Mouse (Mus musculus): ENCODE results near the gene Lrrc32. TPM values are rescaled to one million over a fixed set of nuclear protein-coding genes. Genes with fewer than 3 reads are reported as not detected.

Lrrc32 gene
- polyA plus RNA-seq, 1 experiment from 2014 or later = 7.2 TPM

DNA sequence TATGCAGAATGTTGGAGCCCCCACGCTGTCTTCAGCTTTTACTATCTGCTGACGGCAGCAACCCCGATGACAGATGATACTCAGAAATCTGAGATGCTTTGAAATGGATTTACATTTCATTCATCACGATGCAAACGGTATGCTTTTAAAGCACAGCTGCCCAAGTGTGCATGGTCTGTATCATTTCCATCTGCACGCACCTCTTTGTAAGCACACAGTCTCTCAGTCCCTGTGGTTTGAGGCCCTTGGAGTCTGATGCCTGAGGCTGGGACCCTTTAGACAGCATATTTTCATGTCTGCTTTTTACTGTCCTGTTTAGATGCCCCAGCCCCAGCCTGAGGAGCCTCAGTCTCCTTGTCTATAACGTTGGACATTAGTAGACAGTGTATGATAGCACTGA is 28.8 kb upstream of the Lrrc32 start:
- no peak overlapping the region for H3K4me2 ChIP-seq
- H3K27me3 ChIP-seq (ENCODE audit: insufficient read depth, low read length) = no peaks in the 10 kb centered on the region
- no peaks in the 10 kb centered on the region for H3K36me3 ChIP-seq (ENCODE audit: insufficient read depth)
- H3K9me3 ChIP-seq (ENCODE audit: low read depth, low read length) = no peaks in the 10 kb centered on the region
- no peaks in the 10 kb centered on the region for H3K4me1 ChIP-seq (ENCODE audit: insufficient read depth)
- DNase-seq (no peak), ATAC-seq (ENCODE audit: insufficient read depth) (no peak)
- no peak overlapping the region for H3K4me3 ChIP-seq (ENCODE audit: low read depth, low read length)
- H3K9ac ChIP-seq = no peak overlapping the region
- TF ChIP-seq CTCF (IDR thresholded peaks at IDR 0.05; ENCODE audit: low read depth) = no peak
- 30% methylated on average over 7 of the region's 7 CpGs for WGBS
- H3K27ac ChIP-seq (ENCODE audit: low read depth) = no peak overlapping the region

DNA sequence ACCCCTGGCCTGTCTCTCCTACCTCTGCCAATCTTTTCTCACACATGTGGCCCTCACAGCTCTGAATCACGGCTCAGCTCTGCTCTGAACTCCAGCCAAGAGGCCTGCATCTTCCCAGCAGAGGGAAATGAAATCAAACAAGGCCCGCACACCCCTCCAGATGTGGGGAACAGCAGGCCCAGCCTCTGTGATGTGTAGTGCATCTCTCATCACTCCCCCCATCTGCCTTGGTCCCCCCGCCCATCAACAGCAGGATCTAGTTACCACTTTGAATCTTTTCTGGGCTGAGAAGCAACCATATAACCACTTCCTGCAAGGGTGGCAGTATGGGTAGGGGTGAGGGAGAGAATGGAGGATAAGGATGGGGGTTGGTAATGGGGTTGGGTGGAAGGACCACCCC is 20.0 kb upstream of the Lrrc32 start:
- Histone ChIP-seq H3K4me3 (ENCODE audit: low read depth, low read length) (no peak overlapping the region), H3K9ac (no peak overlapping the region), H3K4me2 (no peak overlapping the region), H3K36me3 (ENCODE audit: insufficient read depth) (no peaks in the 10 kb centered on the region), H3K27ac (ENCODE audit: low read depth) (no peak overlapping the region), H3K27me3 (ENCODE audit: insufficient read depth, low read length) (no peaks in the 10 kb centered on the region), H3K4me1 (ENCODE audit: insufficient read depth) (no peaks in the 10 kb centered on the region), H3K9me3 (ENCODE audit: low read depth, low read length) (no peaks in the 10 kb centered on the region)
- peak; percentile 57 for DNase-seq
- WGBS = 40% methylated on average over 3 of the region's 3 CpGs
- peak; percentile 56 for ATAC-seq (ENCODE audit: insufficient read depth)
- TF ChIP-seq CTCF (IDR thresholded peaks at IDR 0.05; ENCODE audit: low read depth) = no peak

GRCm38 (mm10) chr7:98472529-98472928 is 16.6 kb upstream of the Lrrc32 start:
- H3K4me1 ChIP-seq (ENCODE audit: insufficient read depth) = no peaks in the 10 kb centered on the region
- H3K36me3 ChIP-seq (ENCODE audit: insufficient read depth) = no peaks in the 10 kb centered on the region
- no peak for DNase-seq
- H3K27ac ChIP-seq (ENCODE audit: low read depth) = no peak overlapping the region
- H3K4me2 ChIP-seq = no peak overlapping the region
- H3K27me3 ChIP-seq (ENCODE audit: insufficient read depth, low read length) = no peaks in the 10 kb centered on the region
- TF ChIP-seq CTCF (IDR thresholded peaks at IDR 0.05; ENCODE audit: low read depth) = no peak
- no peak overlapping the region for H3K4me3 ChIP-seq (ENCODE audit: low read depth, low read length)
- 78% methylated on average over 2 of the region's 2 CpGs for WGBS
- no peak for ATAC-seq (ENCODE audit: insufficient read depth)
- no peaks in the 10 kb centered on the region for H3K9me3 ChIP-seq (ENCODE audit: low read depth, low read length)
- no peak overlapping the region for H3K9ac ChIP-seq

DNA sequence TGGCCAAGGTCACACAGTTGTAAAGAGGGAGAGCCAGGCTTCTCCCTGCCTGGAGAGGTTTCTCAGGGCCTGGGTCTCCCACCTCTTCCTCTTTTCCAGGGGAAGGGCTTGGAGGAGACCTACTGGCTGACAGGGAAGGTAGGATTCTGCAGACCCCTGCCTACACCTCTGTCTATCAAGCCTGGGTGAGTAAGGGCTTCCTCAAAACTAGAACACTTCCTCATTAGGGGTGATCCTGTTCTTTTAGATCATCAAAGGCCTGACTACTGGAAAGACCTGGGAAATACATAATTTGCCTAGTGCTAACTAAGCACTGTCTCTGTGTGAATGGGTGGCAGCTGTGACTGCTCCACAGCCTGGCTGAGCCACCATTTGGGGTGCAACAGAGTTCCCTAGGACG is 14.5 kb upstream of the Lrrc32 start:
- Histone ChIP-seq H3K36me3 (ENCODE audit: insufficient read depth) (no peaks in the 10 kb centered on the region), H3K4me1 (ENCODE audit: insufficient read depth) (no peaks in the 10 kb centered on the region), H3K4me3 (ENCODE audit: low read depth, low read length) (no peak overlapping the region), H3K27me3 (ENCODE audit: insufficient read depth, low read length) (no peaks in the 10 kb centered on the region), H3K9me3 (ENCODE audit: low read depth, low read length) (no peaks in the 10 kb centered on the region), H3K27ac (ENCODE audit: low read depth) (no peak overlapping the region), H3K9ac (no peak overlapping the region), H3K4me2 (no peak overlapping the region)
- WGBS = 65% methylated on average over 1 of the region's 1 CpGs
- TF ChIP-seq CTCF (IDR thresholded peaks at IDR 0.05; ENCODE audit: low read depth) = no peak
- no peak for DNase-seq
- ATAC-seq (ENCODE audit: insufficient read depth) = no peak

DNA sequence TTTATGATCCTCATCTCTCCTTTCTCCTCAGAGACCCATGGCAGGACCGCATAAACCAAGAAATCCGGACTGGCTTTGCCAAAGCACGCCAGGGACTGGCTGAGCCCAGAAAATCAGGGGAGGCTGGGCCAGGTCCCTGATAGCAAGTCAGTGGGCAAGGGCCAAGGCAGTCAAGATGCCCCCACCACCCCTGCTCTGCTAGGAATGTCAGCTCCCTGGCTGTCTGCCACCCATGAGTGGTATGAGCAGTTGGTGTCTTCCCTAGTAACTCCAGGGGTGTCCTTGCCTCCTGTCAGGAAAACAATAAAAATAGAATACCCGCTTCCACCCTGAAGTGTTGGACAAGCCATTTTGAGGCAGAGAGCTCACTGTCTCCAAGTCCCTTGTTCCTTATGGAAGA is 11.9 kb upstream of the Lrrc32 start:
- no peak for TF ChIP-seq CTCF (IDR thresholded peaks at IDR 0.05; ENCODE audit: low read depth)
- no peak overlapping the region for H3K4me3 ChIP-seq (ENCODE audit: low read depth, low read length)
- no peaks in the 10 kb centered on the region for H3K9me3 ChIP-seq (ENCODE audit: low read depth, low read length)
- DNase-seq (no peak), ATAC-seq (ENCODE audit: insufficient read depth) (no peak)
- 82% methylated on average over 4 of the region's 4 CpGs for WGBS
- no peaks in the 10 kb centered on the region for H3K27me3 ChIP-seq (ENCODE audit: insufficient read depth, low read length)
- H3K4me2 ChIP-seq = no peak overlapping the region
- no peaks in the 10 kb centered on the region for H3K36me3 ChIP-seq (ENCODE audit: insufficient read depth)
- no peak overlapping the region for H3K9ac ChIP-seq
- H3K27ac ChIP-seq (ENCODE audit: low read depth) = no peak overlapping the region
- H3K4me1 ChIP-seq (ENCODE audit: insufficient read depth) = no peaks in the 10 kb centered on the region

GRCm38 (mm10) chr7:98480481-98480880 is 8.6 kb upstream of the Lrrc32 start:
- Histone ChIP-seq H3K9ac (no peak overlapping the region), H3K27ac (ENCODE audit: low read depth) (no peak overlapping the region), H3K4me3 (ENCODE audit: low read depth, low read length) (no peak overlapping the region), H3K27me3 (ENCODE audit: insufficient read depth, low read length) (no peaks in the 10 kb centered on the region), H3K36me3 (ENCODE audit: insufficient read depth) (no peaks in the 10 kb centered on the region), H3K4me2 (no peak overlapping the region), H3K4me1 (ENCODE audit: insufficient read depth) (peaks cover 14% of the 10 kb centered on the region), H3K9me3 (ENCODE audit: low read depth, low read length) (no peaks in the 10 kb centered on the region)
- ATAC-seq (ENCODE audit: insufficient read depth) = no peak
- TF ChIP-seq CTCF (IDR thresholded peaks at IDR 0.05; ENCODE audit: low read depth) = no peak
- WGBS = 84% methylated on average over 1 of the region's 1 CpGs
- DNase-seq = no peak

- no peak overlapping the region for H3K9ac ChIP-seq
- H3K36me3 ChIP-seq (ENCODE audit: insufficient read depth) = no peaks in the 10 kb centered on the region
- H3K4me1 ChIP-seq (ENCODE audit: insufficient read depth) = peaks cover 14% of the 10 kb centered on the region
- no peaks in the 10 kb centered on the region for H3K9me3 ChIP-seq (ENCODE audit: low read depth, low read length)
- H3K4me3 ChIP-seq (ENCODE audit: low read depth, low read length) = no peak overlapping the region
- 13% methylated on average over 9 of the region's 9 CpGs for WGBS
- H3K27me3 ChIP-seq (ENCODE audit: insufficient read depth, low read length) = no peaks in the 10 kb centered on the region
- TF ChIP-seq CTCF (IDR thresholded peaks at IDR 0.05; ENCODE audit: low read depth) = peak; percentile 100
- no peak overlapping the region for H3K4me2 ChIP-seq
- DNase-seq (peak; percentile 92), ATAC-seq (ENCODE audit: insufficient read depth) (peak; percentile 55)
- H3K27ac ChIP-seq (ENCODE audit: low read depth) = no peak overlapping the region
These were observed 7.9 kb upstream of the Lrrc32 start for GRCm38 (mm10) chr7:98481066-98481734.

Measured in lung, embryonic 14.5 days (tissue).